Mouse (Mus musculus): ENCODE measurements around the gene Ndrg3. TPM values are rescaled to one million over a fixed set of nuclear protein-coding genes. Genes with fewer than 3 reads are reported as not detected.
"Not testable (repeated sequence)": the region's sequence is repeated elsewhere in the genome, so short reads cannot be mapped to it uniquely, and the experiment has no call there.

Gene Ndrg3
- polyA plus RNA-seq, 1 experiment from 2014 or later: 53.8 TPM

DNA sequence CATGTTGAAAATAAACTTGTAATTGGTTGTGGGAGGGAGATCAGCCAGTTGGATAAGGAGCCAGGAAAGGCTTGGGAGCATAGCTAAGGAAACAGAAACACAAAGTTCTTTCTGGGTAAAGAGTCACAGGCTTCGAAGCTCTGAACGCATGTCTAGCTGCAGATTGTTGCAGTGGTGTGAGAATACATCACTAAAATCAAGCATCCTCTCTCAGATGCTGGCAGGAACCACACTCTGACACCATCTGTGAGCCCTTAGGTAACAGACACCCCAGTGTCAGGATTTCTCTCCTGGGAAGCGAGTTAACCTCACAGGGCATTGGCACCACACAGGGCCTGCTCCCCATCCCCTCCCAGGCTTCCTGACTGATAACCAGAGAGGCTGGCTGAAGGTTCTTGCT lies 76.3 kb downstream of the Ndrg3 start:
- Histone ChIP-seq H3K9ac (replicated peaks) (no peak overlapping the region), H3K27ac (replicated peaks) (no peak overlapping the region), H3K9me3 (no peaks in the 10 kb centered on the region), H3K27me3 (no peaks in the 10 kb centered on the region), H3K4me1 (no peaks in the 10 kb centered on the region), H3K4me2 (replicated peaks) (no peak overlapping the region), H3K36me3 (no peaks in the 10 kb centered on the region), H3K4me3 (no peak overlapping the region)
- WGBS: 81% methylated on average over 3 of the region's 3 CpGs
- ATAC-seq (ENCODE audit: low FRiP score, low read depth): no peak

DNA sequence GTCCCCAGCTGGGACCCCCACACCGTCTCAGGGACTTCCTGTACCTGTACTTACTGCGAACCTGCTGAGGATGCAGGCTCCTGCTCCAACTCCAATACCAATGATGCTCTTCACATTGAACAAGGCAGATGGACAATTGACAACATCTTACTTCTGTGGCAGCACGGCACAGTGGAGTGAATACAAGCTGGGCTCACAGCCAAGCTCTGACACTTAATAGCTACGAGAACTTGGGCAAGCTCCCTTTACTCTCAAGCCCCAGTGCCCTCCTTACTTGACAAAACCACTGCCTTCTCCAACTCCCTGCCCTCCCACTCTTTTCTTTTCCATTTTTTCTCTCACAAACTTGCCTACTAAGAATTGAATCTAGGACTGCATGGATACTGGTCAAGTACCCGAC lies 78.7 kb downstream of the Ndrg3 start:
- no peak overlapping the region for H3K9ac ChIP-seq (replicated peaks)
- no peak overlapping the region for H3K4me3 ChIP-seq
- H3K27ac ChIP-seq (replicated peaks): no peak overlapping the region
- no peaks in the 10 kb centered on the region for H3K9me3 ChIP-seq
- no peak overlapping the region for H3K4me2 ChIP-seq (replicated peaks)
- H3K4me1 ChIP-seq: no peaks in the 10 kb centered on the region
- 84% methylated on average over 5 of the region's 5 CpGs for WGBS
- H3K27me3 ChIP-seq: no peaks in the 10 kb centered on the region
- no peaks in the 10 kb centered on the region for H3K36me3 ChIP-seq
- ATAC-seq (ENCODE audit: low FRiP score, low read depth): no peak

DNA sequence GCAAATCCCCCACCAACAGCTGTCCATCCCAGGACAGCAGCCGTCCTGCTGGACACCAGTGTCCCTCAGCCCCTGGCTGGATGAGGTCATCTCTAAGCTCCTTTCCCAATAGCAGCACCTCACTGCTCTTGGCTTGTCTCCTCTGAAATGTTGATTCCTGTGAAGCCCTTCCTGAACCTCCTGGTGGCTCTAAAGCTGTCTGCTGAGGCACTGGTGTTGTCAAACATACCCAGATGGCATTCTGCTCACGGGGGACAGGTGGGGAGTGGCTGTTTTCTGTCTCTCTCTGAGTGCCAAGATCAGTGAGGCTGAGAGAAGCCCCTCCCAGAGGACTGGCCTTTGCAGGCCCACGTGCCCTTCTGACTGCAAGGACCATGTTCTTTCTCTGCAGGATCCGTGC lies 85.9 kb downstream of the Ndrg3 start:
- not testable (repeated sequence) for H3K9me3 ChIP-seq; H3K27me3 ChIP-seq; H3K9ac ChIP-seq (replicated peaks); H3K4me3 ChIP-seq; H3K27ac ChIP-seq (replicated peaks); ATAC-seq (ENCODE audit: low FRiP score, low read depth); H3K4me1 ChIP-seq; H3K36me3 ChIP-seq; H3K4me2 ChIP-seq (replicated peaks)
- WGBS: 36% methylated on average over 4 of the region's 4 CpGs

DNA sequence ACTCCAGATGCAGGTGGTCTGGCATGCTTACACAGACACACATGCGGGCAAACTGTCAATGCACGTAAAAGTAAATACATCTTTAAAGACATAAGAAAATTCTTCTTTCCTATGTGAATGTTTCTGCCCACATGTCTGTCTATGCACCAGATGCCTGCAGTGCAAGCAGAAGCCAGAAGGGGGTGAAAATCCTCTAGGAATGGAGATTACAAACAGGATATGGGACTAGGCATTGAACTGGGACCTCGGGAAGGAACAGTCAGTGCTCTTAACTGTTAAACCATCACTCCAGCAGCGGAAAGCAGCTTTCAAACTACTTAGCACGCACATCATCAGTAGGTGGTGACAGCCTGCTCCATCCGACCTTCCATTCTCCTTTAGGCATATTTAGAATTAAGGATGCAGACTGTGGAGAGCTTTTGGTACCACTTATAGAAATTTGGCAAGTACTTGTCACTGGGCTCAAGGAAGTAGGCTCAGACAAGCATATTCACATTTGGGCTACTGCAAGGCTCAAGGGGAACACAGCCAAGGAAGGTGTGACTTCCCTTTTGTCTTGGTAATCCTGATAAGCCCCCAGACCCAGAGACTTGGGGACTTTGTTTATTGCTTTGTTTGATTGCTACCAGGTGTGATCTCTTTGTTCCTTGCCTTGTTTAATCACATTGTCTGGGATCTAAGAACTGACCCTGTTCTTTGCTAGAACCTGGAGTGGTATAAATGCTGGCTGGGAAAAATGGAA lies 86.7 kb downstream of the Ndrg3 start:
- H3K9ac ChIP-seq (replicated peaks): no peak overlapping the region
- no peak overlapping the region for H3K4me2 ChIP-seq (replicated peaks)
- no peak overlapping the region for H3K4me3 ChIP-seq
- no peak for ATAC-seq (ENCODE audit: low FRiP score, low read depth)
- H3K36me3 ChIP-seq: no peaks in the 10 kb centered on the region
- H3K4me1 ChIP-seq: no peaks in the 10 kb centered on the region
- 28% methylated on average over 6 of the region's 6 CpGs for WGBS
- H3K27me3 ChIP-seq: no peaks in the 10 kb centered on the region
- H3K27ac ChIP-seq (replicated peaks): no peak overlapping the region
- no peaks in the 10 kb centered on the region for H3K9me3 ChIP-seq

DNA sequence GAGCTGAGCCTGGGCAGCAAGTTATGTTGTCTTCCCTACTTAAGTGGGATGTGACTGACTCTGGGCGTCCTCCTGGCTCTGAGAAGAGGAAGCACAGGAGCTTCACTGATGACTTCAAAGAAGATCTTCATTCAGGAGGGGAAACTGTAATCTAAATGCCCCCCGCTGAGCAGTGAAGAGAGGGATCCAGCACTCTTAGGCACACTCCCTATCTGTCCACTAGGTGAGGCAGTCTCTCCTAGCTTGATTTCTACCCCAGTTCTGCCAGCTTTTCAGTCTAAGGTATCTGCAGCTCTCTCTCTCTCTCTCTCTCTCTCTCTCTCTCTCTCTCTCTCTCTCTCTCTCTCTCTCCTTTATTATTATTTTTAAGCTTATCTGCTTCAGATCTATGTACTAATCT lies 88.5 kb downstream of the Ndrg3 start:
- Histone ChIP-seq H3K4me3 (no peak overlapping the region), H3K4me1 (no peaks in the 10 kb centered on the region), H3K4me2 (replicated peaks) (no peak overlapping the region), H3K9me3 (no peaks in the 10 kb centered on the region), H3K27ac (replicated peaks) (no peak overlapping the region), H3K36me3 (no peaks in the 10 kb centered on the region), H3K27me3 (no peaks in the 10 kb centered on the region), H3K9ac (replicated peaks) (no peak overlapping the region)
- WGBS: 44% methylated on average over 2 of the region's 2 CpGs
- ATAC-seq (ENCODE audit: low FRiP score, low read depth): no peak

DNA sequence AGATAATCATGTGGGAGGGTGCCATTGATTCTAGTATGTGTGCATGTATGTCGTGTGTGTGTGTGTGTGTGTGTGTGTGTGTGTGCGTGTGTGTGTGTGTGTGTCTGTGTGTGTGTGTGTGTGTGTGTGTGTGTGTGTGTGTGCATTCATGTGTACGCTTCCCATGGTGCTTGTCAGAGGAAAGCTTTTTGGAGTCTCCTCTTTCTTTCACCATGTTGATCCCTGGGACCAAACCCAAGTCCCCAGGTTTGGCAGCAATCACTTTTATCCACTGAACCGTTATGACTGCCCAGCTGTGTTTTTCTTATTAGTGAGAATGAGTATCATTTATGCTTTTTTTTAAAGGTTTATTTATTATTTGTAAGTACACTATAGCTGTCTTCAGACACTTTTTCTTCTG lies 89.4 kb downstream of the Ndrg3 start:
- H3K4me2 ChIP-seq (replicated peaks); H3K9ac ChIP-seq (replicated peaks); H3K27me3 ChIP-seq; H3K4me1 ChIP-seq; H3K4me3 ChIP-seq; H3K9me3 ChIP-seq; H3K36me3 ChIP-seq; ATAC-seq (ENCODE audit: low FRiP score, low read depth); H3K27ac ChIP-seq (replicated peaks): not testable (repeated sequence)
- WGBS: 79% methylated on average over 4 of the region's 4 CpGs

DNA sequence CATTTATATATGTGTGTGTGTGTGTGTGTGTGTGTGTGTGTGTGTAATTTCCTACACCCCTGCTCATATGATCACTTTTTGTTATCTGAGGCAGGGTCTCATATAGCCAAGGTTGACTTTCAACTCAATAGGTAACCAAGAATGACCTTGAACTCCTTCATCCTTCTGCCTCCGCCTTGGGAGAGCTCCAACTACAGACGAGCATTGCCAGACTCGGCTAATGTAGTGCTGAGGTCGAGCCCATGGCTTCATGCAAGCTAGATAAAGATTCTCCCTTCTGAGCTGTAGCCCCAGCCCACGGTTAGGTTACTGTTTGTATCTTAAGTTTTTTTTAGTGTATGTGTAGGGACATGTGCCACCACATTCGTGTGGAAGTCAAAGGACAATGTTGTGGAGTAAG lies 90.0 kb downstream of the Ndrg3 start:
- no peaks in the 10 kb centered on the region for H3K36me3 ChIP-seq
- no peaks in the 10 kb centered on the region for H3K9me3 ChIP-seq
- ATAC-seq (ENCODE audit: low FRiP score, low read depth): no peak
- no peak overlapping the region for H3K4me2 ChIP-seq (replicated peaks)
- H3K4me3 ChIP-seq: no peak overlapping the region
- no peak overlapping the region for H3K9ac ChIP-seq (replicated peaks)
- H3K27ac ChIP-seq (replicated peaks): no peak overlapping the region
- no peaks in the 10 kb centered on the region for H3K27me3 ChIP-seq
- no peaks in the 10 kb centered on the region for H3K4me1 ChIP-seq
- 81% methylated on average over 6 of the region's 6 CpGs for WGBS

DNA sequence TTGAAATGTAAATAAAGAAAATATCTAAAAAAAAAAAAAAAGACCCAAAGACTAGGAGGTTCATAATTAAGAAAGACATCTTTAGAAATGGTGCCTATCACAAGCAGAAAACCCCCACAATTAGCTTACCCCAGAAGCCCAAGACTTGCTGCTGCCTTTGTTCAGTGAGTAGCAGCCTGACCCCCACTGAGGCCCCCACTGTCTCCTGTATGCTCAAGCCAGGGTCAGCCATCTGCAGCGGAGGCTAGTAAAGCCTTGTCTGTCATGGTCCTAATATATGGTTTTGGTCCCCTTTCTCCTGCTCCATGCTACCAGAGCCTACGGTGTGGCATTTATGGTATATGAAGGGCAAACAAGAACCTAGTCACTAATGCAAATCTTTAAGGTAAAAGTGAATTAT lies 90.5 kb downstream of the Ndrg3 start:
- H3K4me2 ChIP-seq (replicated peaks): no peak overlapping the region
- H3K9me3 ChIP-seq: no peaks in the 10 kb centered on the region
- H3K4me1 ChIP-seq: no peaks in the 10 kb centered on the region
- H3K4me3 ChIP-seq: no peak overlapping the region
- 70% methylated on average over 2 of the region's 2 CpGs for WGBS
- ATAC-seq (ENCODE audit: low FRiP score, low read depth): no peak
- no peaks in the 10 kb centered on the region for H3K27me3 ChIP-seq
- H3K36me3 ChIP-seq: no peaks in the 10 kb centered on the region
- H3K27ac ChIP-seq (replicated peaks): no peak overlapping the region
- no peak overlapping the region for H3K9ac ChIP-seq (replicated peaks)

DNA sequence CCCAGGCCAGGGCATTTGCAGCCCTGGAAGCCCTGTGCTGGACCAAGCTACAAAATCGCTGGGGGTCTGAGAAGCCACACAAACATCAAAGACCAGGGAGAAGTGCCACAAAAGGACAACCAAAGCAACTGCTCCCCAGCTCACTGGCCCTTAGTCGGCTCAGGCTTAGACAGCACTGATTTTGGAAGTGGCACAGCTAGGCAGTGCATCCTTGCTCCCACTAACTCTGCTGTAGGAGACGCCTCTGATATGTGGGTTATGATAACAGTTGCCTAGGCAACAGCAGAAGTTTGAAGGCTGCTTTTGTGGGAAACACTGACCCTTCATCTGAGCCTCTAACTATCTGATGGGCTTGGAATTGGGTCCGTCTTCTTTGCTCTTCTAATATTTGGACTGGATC lies 92.7 kb downstream of the Ndrg3 start:
- no peak overlapping the region for H3K4me3 ChIP-seq
- H3K9me3 ChIP-seq: no peaks in the 10 kb centered on the region
- no peak overlapping the region for H3K4me2 ChIP-seq (replicated peaks)
- WGBS: 77% methylated on average over 4 of the region's 4 CpGs
- no peak for ATAC-seq (ENCODE audit: low FRiP score, low read depth)
- H3K27ac ChIP-seq (replicated peaks): no peak overlapping the region
- no peaks in the 10 kb centered on the region for H3K27me3 ChIP-seq
- H3K9ac ChIP-seq (replicated peaks): no peak overlapping the region
- H3K36me3 ChIP-seq: no peaks in the 10 kb centered on the region
- no peaks in the 10 kb centered on the region for H3K4me1 ChIP-seq

DNA sequence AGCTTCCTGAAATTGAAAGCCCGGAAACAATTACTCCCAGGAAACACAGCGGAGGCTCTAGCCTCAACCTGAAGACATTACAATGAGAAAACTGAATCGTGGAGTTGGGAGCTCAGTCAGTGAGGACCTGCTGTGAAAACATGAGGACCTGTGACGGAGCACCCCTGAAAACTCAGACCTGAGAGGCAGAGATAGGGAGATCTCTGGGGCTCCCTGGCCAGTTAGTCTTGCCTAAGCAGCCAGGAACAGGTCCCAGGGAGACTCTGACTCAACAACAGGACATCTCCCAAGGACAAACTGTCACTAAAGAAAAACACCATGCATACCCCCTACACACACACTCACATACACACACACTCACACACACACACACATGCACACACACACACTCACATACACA lies 93.5 kb downstream of the Ndrg3 start:
- Histone ChIP-seq H3K36me3 (no peaks in the 10 kb centered on the region), H3K4me1 (no peaks in the 10 kb centered on the region), H3K27me3 (no peaks in the 10 kb centered on the region), H3K9ac (replicated peaks) (no peak overlapping the region), H3K9me3 (no peaks in the 10 kb centered on the region), H3K27ac (replicated peaks) (no peak overlapping the region), H3K4me3 (no peak overlapping the region), H3K4me2 (replicated peaks) (no peak overlapping the region)
- 75% methylated on average over 4 of the region's 4 CpGs for WGBS
- no peak for ATAC-seq (ENCODE audit: low FRiP score, low read depth)

DNA sequence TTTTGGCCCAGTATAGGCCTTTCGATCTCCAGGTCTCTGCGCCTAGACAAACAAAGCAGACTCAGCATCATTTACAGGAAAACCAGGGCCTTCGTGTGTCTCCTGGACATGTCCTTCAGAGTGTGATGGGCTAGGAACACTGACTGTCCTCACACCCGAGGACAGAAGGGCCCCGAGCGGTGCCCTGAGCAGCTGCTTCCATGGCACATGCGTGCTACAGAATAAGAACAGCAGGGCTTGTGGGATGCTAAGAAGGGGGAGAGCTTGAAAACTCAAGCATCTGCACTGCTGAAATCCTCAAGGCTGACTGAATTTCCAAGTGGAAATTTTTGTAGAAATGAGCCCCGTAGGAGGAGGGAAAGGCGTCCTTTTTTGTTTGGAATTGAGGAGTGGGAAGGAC lies 94.8 kb downstream of the Ndrg3 start:
- Histone ChIP-seq H3K4me2 (replicated peaks) (no peak overlapping the region), H3K4me3 (no peak overlapping the region), H3K27me3 (no peaks in the 10 kb centered on the region), H3K4me1 (peaks cover 5% of the 10 kb centered on the region; the same call in 1 of the 2 replicates), H3K36me3 (no peaks in the 10 kb centered on the region), H3K9ac (replicated peaks) (no peak overlapping the region), H3K27ac (replicated peaks) (no peak overlapping the region), H3K9me3 (no peaks in the 10 kb centered on the region)
- ATAC-seq (ENCODE audit: low FRiP score, low read depth): no peak
- 89% methylated on average over 9 of the region's 9 CpGs for WGBS

DNA sequence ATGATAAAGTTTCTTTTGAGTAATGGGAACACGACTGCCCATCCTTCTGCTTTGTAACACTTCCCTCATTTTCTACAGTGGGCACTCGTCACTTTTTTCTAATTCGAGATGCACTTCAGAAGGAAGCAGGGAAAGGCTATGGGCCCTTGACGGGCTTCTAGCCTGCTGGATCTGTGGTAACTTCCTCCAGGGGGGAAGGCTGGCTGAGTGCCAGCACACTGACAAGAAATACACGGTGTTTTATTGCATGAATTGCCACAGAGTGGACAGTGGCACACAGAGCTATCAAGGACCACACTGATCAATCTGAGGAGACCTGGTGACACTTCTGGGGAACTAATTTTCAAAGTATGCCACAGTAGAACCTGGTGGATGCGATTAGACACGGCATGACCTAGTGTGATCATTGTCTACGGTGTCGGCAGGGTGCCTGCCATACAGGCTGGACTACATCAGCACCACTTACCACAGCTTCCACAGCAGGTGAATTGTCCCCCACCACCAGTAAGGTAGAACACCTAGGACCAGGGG lies 95.4 kb downstream of the Ndrg3 start:
- no peaks in the 10 kb centered on the region for H3K27me3 ChIP-seq
- no peak overlapping the region for H3K4me2 ChIP-seq (replicated peaks)
- no peaks in the 10 kb centered on the region for H3K9me3 ChIP-seq
- no peaks in the 10 kb centered on the region for H3K36me3 ChIP-seq
- 83% methylated on average over 9 of the region's 9 CpGs for WGBS
- H3K4me3 ChIP-seq: no peak overlapping the region
- ATAC-seq (ENCODE audit: low FRiP score, low read depth): no peak
- H3K4me1 ChIP-seq: peaks cover 8% of the 10 kb centered on the region; the same call in 1 of the 2 replicates
- H3K9ac ChIP-seq (replicated peaks): no peak overlapping the region
- H3K27ac ChIP-seq (replicated peaks): no peak overlapping the region

Data from midbrain, embryonic 12.5 days (tissue).